Mouse (Mus musculus) layer of hippocampus, adult 18-20 months (tissue): ENCODE data around the gene Kif19a. TPM values are rescaled to one million over a fixed set of nuclear protein-coding genes. Genes with fewer than 3 reads are reported as not detected.

Experiments used
- total RNA-seq, 2 experiments: library from RNA; stranded (reverse); gene quantifications; 2 replicates each; pipeline ENCODE4 v1.2.3; 2021

Kif19a gene
- total RNA-seq, 2 experiments from 2014 or later = 3.0 to 3.1 TPM

Other genes with a start within 250 kb of the Kif19a start
- 100 to 1,000 TPM; 925 to 946 TPM for gene Rpl38, start 96.9 kb upstream of the Kif19a start, total RNA-seq
- 10 to 100 TPM; 29.3 to 31.2 TPM for gene Ttyh2, start 90.0 kb upstream of the Kif19a start, total RNA-seq
- 1 to 10 TPM; 1.6 to 2.1 TPM for gene Dnaic2, start 38.0 kb upstream of the Kif19a start, total RNA-seq
- gene Btbd17, start 30.6 kb downstream of the Kif19a start, total RNA-seq = 10 to 100 TPM; 18.7 to 23.2 TPM
- gene Gpr142, start 33.5 kb downstream of the Kif19a start, total RNA-seq = not detected
- gene Gprc5c, start 85.8 kb downstream of the Kif19a start, total RNA-seq = 1 to 10 TPM; 3.3 to 3.7 TPM
- gene Cd300a, start 124.7 kb downstream of the Kif19a start, total RNA-seq = under 1 TPM; 0.41 to 0.50 TPM
- gene Cd300lb, start 169.0 kb downstream of the Kif19a start, total RNA-seq = not detected
- gene Cd300c, start 203.8 kb downstream of the Kif19a start, total RNA-seq = not detected
- gene Cd300ld, start 224.5 kb downstream of the Kif19a start, total RNA-seq = not detected
- 1 to 10 TPM; 3.9 to 4.1 TPM for gene Cd300c2, start 236.5 kb downstream of the Kif19a start, total RNA-seq